Mouse (Mus musculus) liver, embryonic 12.5 days (tissue): ENCODE results near the gene Tmem144. TPM values are rescaled to one million over a fixed set of nuclear protein-coding genes. Genes with fewer than 3 reads are reported as not detected.

Experiments
- ATAC-seq: fragments of 200-750 bp; cut with Nextera tagmentation; 2 replicates; pipeline ENCODE4 v1.8.0; 2017; ENCODE audit warnings: moderate number of reproducible peaks, mild to moderate bottlenecking, moderate library complexity
- H3K27ac ChIP-seq: fragments of 300-500 bp; sonication (generic); 2 replicates; pipeline ENCODE4 v1.5.1; 2016; ENCODE audit warnings: mild to moderate bottlenecking
- H3K27me3 ChIP-seq: fragments of 300-500 bp; sonication (generic); replicated peaks from 2 replicates; pipeline ENCODE4 v1.6.1; 2016; ENCODE audit warnings: mild to moderate bottlenecking, moderate library complexity
- H3K36me3 ChIP-seq: fragments of 300-500 bp; sonication (generic); 2 replicates; pipeline ENCODE4 v1.6.1; 2016; ENCODE audit warnings: mild to moderate bottlenecking, moderate library complexity
- H3K4me1 ChIP-seq: fragments of 300-500 bp; sonication (generic); 2 replicates; pipeline ENCODE4 v1.6.1; 2016
- H3K4me2 ChIP-seq: fragments of 300-500 bp; sonication (generic); 2 replicates; pipeline ENCODE4 v1.6.1; 2016; ENCODE audit warnings: mild to moderate bottlenecking, moderate library complexity
- H3K4me3 ChIP-seq: fragments of 300-500 bp; sonication (generic); 2 replicates; pipeline ENCODE4 v1.5.1; 2016; ENCODE audit warnings: mild to moderate bottlenecking, moderate library complexity
- H3K9ac ChIP-seq: fragments of 300-500 bp; sonication (generic); 2 replicates; pipeline ENCODE4 v1.6.1; 2016; ENCODE audit warnings: mild to moderate bottlenecking, moderate library complexity
- H3K9me3 ChIP-seq: fragments of 300-500 bp; sonication (generic); replicated peaks from 2 replicates; pipeline ENCODE4 v1.6.1; 2016; ENCODE audit warnings: mild to moderate bottlenecking, moderate library complexity
- WGBS: fragments of 180-500 bp; shearing (Covaris S2); methylation state at CpG from one replicate; pipeline ENCODE4 v1.1.7; 2016; ENCODE audit not compliant: insufficient replicate concordance; 5-methylcytosine and 5-hydroxymethylcytosine counted together
- polyA plus RNA-seq: library from polyadenylated mRNA; unstranded; fragments of >200 nt; fragmentation: Nextera tagmentation; extraction: Ambion mirVana; gene quantifications from 2 replicates; pipeline ENCODE4 v1.2.1, GENCODE M21; 2016

The Tmem144 gene
- polyA plus RNA-seq, 1 experiment from 2014 or later, result 2.2 TPM

DNA sequence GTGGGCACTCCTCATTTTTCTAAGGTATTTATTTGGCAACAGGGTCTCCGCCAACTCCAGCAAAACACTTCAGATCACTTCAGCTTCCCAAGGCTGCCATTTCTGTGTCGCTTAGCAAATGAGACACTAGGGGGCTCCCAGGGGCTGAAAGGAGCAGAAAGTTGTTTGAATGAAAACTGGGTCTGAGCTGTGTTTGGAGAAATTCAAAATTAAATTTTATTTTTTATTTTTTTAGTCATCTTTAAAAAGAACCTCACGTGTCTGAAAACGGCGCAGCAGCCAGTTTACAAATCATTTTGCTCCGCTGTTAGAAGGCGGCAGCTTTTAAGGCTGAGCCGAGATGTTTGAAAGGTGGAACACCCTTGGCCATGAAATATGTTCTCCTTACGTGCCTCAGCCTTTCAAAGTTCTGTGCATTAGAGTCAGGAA, 32.2 kb upstream of the Tmem144 start:
- Histone ChIP-seq H3K9me3 (no peaks in the 10 kb centered on the region), H3K4me3 (0 out of 2 replicates have a peak overlapping the region, but pooled peaks have one; percentile 18), H3K9ac (no peak overlapping the region), H3K36me3 (no peaks in the 10 kb centered on the region), H3K4me1 (peaks cover 13% of the 10 kb centered on the region), H3K27me3 (peaks cover 11% of the 10 kb centered on the region), H3K27ac (no peak overlapping the region), H3K4me2 (peak overlapping the region; percentile 41)
- ATAC-seq, result no peak
- WGBS, result 24% methylated on average over 9 of the region's 9 CpGs

DNA sequence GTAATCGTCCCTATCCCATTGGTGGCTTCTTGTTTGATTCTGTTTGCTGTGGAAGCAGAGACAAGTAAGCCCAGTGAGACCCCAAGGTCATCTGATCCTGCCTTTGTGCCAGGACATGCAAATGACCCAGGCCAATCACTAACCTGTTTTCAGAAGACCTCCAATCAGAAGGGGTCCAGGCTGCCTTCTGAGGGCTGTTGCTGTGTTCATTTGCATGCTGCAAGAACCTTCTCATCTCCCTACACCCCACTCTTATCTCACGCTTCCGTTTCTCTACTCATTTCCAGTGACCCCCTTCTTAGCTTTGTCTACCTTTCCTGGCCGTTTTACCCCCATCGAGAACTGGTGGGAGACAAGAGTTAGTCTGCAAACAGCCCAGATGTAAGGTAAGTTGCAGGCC, 31.7 kb upstream of the Tmem144 start, which contains the start of gene Fam198b:
TSS of gene Fam198b (plus strand) at position 229 of the 400 bp plus-strand sequence.
- Histone ChIP-seq H3K27me3 (peaks cover 11% of the 10 kb centered on the region), H3K36me3 (no peaks in the 10 kb centered on the region), H3K27ac (no peak within 1 kb of the TSS), H3K4me2 (peak within 1 kb of the TSS; percentile 41), H3K4me1 (peaks cover 13% of the 10 kb centered on the region), H3K4me3 (0 out of 2 replicates have a peak within 1 kb of the TSS, but pooled peaks have one; percentile 18), H3K9me3 (no peaks in the 10 kb centered on the region), H3K9ac (no peak within 1 kb of the TSS)
- 34% methylated on average over 5 of the region's 5 CpGs for WGBS
- ATAC-seq, result no peak

DNA sequence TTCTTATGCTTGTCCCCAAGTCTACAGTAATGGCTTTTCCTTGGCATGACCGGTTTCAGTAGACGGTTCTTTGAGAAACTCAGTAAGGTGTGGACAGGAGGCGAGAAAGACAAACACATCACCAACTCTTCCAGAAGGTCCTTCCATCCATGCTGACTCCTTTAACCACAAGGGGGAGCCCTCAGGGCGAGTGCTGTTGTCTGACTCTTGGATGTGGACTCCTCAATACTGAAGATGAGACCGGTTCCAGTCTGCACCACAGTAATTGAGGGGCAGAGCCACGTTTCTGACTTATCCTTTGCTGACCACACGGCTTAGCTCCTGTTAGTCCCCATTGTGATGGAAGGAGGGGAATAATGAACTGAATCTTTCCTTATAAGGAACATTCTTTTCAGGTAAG, 30.5 kb upstream of the Tmem144 start:
- H3K4me3 ChIP-seq, result no peak overlapping the region
- no peaks in the 10 kb centered on the region for H3K36me3 ChIP-seq
- no peak overlapping the region for H3K4me2 ChIP-seq
- H3K4me1 ChIP-seq, result peaks cover 13% of the 10 kb centered on the region
- ATAC-seq, result no peak; the same call in 1 of the 2 replicates
- 18% methylated on average over 7 of the region's 7 CpGs for WGBS
- H3K27ac ChIP-seq, result no peak overlapping the region
- H3K9ac ChIP-seq, result no peak overlapping the region
- no peaks in the 10 kb centered on the region for H3K9me3 ChIP-seq
- peaks cover 11% of the 10 kb centered on the region for H3K27me3 ChIP-seq

GRCm38 (mm10) chr3:79881645-79882044, 29.1 kb upstream of the Tmem144 start:
- H3K4me3 ChIP-seq, result no peak overlapping the region
- no peak overlapping the region for H3K9ac ChIP-seq
- no peaks in the 10 kb centered on the region for H3K9me3 ChIP-seq
- peaks cover 9% of the 10 kb centered on the region for H3K27me3 ChIP-seq
- 50% methylated on average over 2 of the region's 2 CpGs for whole genome bisulfite sequencing
- H3K36me3 ChIP-seq, result no peaks in the 10 kb centered on the region
- no peak for ATAC-seq
- H3K4me1 ChIP-seq, result peaks cover 9% of the 10 kb centered on the region
- no peak overlapping the region for H3K4me2 ChIP-seq
- H3K27ac ChIP-seq, result no peak overlapping the region

DNA sequence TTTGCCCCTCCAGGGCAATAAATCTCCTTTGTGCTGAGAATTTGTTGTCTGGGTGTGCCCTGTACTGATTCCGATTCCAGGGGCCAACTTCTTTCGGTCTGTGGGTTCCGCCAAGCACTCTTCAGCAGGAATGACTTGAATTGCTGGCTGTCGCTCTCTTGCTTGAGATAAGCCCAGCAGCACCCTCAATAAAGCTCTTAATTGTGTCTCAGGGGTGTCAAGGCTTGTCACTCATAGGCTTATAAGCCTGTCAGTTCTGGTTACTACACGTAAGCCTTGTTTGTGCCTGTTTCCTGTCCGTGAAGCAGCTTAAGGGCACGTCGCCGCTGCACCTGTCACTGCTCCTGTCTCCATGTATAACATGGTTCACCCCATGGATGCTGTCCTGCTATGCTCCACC, 26.7 kb upstream of the Tmem144 start:
- H3K27ac ChIP-seq, result no peak overlapping the region
- no peaks in the 10 kb centered on the region for H3K27me3 ChIP-seq
- WGBS, result 61% methylated on average over 9 of the region's 9 CpGs
- no peaks in the 10 kb centered on the region for H3K9me3 ChIP-seq
- ATAC-seq, result 0 out of 2 replicates have a peak, but pooled peaks have one; percentile 32
- H3K4me2 ChIP-seq, result no peak overlapping the region
- H3K4me3 ChIP-seq, result no peak overlapping the region
- no peaks in the 10 kb centered on the region for H3K4me1 ChIP-seq
- H3K36me3 ChIP-seq, result no peaks in the 10 kb centered on the region
- no peak overlapping the region for H3K9ac ChIP-seq

DNA sequence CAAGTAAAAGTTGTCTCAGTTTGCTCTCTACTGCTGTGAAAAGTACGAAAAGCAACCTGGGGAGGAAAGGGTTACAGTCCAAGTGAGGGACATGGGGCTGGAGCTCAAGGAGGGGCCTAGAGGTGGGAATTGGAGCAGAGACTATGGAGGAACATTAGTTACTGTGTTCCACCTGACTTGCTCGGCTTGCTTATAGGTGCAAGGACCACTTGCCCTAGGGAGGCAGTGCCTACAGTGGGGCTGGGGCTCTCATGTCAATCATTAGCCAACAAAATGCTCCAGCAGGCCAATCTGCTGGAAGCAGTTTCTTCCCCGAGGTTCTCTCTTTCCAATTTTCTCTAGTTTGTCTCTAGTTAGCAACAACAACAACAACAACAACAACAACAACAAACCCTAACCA, 25.8 kb upstream of the Tmem144 start:
- Histone ChIP-seq H3K27ac (no peak overlapping the region), H3K36me3 (no peaks in the 10 kb centered on the region)
- peak; percentile 32; the same call in 1 of the 2 replicates for ATAC-seq

GRCm38 (mm10) chr3:79875471-79875870, 22.9 kb upstream of the Tmem144 start:
- Histone ChIP-seq H3K36me3 (no peaks in the 10 kb centered on the region), H3K27me3 (no peaks in the 10 kb centered on the region), H3K27ac (no peak overlapping the region), H3K4me3 (no peak overlapping the region), H3K9ac (no peak overlapping the region), H3K4me1 (no peaks in the 10 kb centered on the region), H3K4me2 (no peak overlapping the region), H3K9me3 (no peaks in the 10 kb centered on the region)
- WGBS, result 81% methylated on average over 5 of the region's 5 CpGs
- no peak for ATAC-seq

More for the DNA sequence above, 25.8 kb upstream of the Tmem144 start:
- Histone ChIP-seq H3K27me3 (no peaks in the 10 kb centered on the region), H3K9me3 (no peaks in the 10 kb centered on the region), H3K4me2 (no peak overlapping the region), H3K9ac (no peak overlapping the region), H3K4me1 (no peaks in the 10 kb centered on the region), H3K4me3 (no peak overlapping the region)
- WGBS, result 53% methylated on average over 3 of the region's 3 CpGs

DNA sequence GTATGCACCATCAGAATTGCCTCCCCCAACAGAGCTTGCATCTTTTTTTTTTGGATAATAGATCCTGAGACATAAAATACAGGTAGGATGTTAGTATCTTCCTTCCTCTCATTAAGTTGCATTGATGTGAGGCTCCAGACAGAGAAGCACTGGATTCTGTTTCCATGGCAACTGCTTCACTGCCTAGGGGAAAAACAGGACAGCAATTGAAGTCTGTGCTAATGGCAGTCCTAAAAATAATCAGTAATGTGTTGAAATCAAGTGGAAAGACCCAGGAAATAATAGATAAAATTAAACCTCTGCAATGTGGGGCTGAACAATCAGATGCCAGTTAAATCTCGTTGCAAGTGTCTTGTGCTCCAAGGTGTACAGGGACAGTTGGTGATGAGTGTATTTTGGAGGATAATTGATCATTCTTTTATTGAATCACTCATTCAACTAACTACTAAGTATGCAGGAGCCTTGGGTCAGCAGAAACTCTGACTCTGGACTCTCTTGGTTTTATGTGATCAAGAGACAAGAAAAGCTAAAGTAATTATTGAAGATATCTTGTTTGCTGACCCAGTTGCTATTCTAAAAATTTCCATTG, 14.6 kb upstream of the Tmem144 start:
- WGBS, result 38% methylated on average over 1 of the region's 1 CpGs
- no peaks in the 10 kb centered on the region for H3K4me1 ChIP-seq
- H3K27me3 ChIP-seq, result no peaks in the 10 kb centered on the region
- H3K4me3 ChIP-seq, result no peak overlapping the region
- no peak overlapping the region for H3K27ac ChIP-seq
- no peak for ATAC-seq
- no peaks in the 10 kb centered on the region for H3K9me3 ChIP-seq
- H3K36me3 ChIP-seq, result no peaks in the 10 kb centered on the region
- H3K9ac ChIP-seq, result no peak overlapping the region
- H3K4me2 ChIP-seq, result no peak overlapping the region

DNA sequence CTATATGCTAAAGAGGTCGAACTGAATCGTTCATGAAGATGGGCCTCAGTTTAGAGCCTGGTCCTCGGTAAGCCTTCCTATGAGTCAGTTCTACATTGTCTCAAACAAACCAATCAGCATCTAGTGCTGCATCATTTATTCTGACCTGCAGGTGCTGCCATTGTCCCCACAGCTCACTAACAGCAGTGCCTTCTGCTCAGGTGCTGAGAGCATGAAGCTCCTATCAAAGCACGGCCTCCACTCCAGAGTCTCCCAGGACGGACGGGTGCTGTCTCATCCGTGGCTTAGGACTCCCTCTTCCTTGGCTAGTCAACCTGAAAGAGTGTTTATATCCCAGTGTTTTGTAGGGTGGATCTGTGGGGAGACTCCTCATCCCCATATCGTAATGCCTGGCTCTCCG, 14.0 kb upstream of the Tmem144 start:
- Histone ChIP-seq H3K4me3 (no peak overlapping the region), H3K4me2 (no peak overlapping the region), H3K27me3 (no peaks in the 10 kb centered on the region), H3K4me1 (no peaks in the 10 kb centered on the region), H3K9me3 (no peaks in the 10 kb centered on the region), H3K9ac (no peak overlapping the region), H3K27ac (no peak overlapping the region), H3K36me3 (no peaks in the 10 kb centered on the region)
- no peak for ATAC-seq
- WGBS, result 70% methylated on average over 9 of the region's 9 CpGs

GRCm38 (mm10) chr3:79866089-79866488, 13.5 kb upstream of the Tmem144 start:
- Histone ChIP-seq H3K9me3 (no peaks in the 10 kb centered on the region), H3K4me2 (no peak overlapping the region), H3K4me1 (no peaks in the 10 kb centered on the region), H3K9ac (no peak overlapping the region), H3K36me3 (no peaks in the 10 kb centered on the region), H3K27ac (no peak overlapping the region), H3K27me3 (no peaks in the 10 kb centered on the region), H3K4me3 (no peak overlapping the region)
- no peak for ATAC-seq
- 82% methylated on average over 3 of the region's 3 CpGs for WGBS

DNA sequence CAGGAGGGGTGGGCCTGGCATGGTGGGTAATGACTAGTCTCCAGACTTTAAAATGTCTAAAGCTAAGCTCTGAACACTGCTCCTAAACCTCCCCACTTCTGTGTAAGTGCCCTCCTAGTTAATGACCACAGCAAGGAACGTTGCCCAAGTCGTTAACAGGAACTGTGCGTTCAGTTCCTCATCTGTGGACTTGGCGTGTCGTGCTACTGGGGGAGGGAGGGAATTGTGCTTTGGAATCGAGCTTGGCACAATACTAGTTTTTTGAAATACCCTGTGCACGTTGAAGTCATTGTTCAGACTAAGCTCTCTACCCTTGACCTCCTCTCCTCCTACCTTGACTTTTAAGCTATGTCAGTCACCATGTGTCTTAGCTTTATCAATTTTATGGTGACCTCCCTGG, 12.3 kb upstream of the Tmem144 start:
- Histone ChIP-seq H3K27ac (no peak overlapping the region), H3K4me2 (no peak overlapping the region), H3K27me3 (no peaks in the 10 kb centered on the region), H3K4me3 (no peak overlapping the region), H3K9me3 (no peaks in the 10 kb centered on the region), H3K9ac (no peak overlapping the region), H3K36me3 (no peaks in the 10 kb centered on the region), H3K4me1 (no peaks in the 10 kb centered on the region)
- no peak for ATAC-seq
- 37% methylated on average over 7 of the region's 7 CpGs for WGBS

DNA sequence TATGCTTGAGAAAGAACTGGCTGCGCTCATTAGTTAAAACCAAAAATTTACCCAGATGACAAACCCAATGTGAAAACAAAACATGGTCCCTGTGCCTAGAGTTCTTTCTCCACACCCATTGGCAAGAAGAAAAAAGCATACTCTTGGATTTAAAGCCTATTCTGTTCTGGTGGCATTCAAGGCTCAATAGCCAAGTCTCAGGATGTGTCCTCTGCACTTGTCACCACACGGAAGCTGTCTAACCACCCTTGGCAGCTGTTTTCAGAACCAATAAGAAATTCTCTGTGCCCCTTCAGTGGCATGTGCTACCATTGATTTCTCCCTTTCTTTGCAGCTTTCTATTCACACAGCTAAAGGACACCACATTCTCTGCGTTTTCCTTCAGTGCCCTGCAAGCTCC, 5.6 kb upstream of the Tmem144 start:
- Histone ChIP-seq H3K9ac (no peak overlapping the region), H3K9me3 (no peaks in the 10 kb centered on the region), H3K27ac (no peak overlapping the region), H3K4me2 (no peak overlapping the region), H3K27me3 (no peaks in the 10 kb centered on the region), H3K4me3 (no peak overlapping the region), H3K36me3 (no peaks in the 10 kb centered on the region), H3K4me1 (peaks cover 10% of the 10 kb centered on the region; the same call in 1 of the 2 replicates)
- 68% methylated on average over 3 of the region's 3 CpGs for WGBS
- ATAC-seq, result no peak

DNA sequence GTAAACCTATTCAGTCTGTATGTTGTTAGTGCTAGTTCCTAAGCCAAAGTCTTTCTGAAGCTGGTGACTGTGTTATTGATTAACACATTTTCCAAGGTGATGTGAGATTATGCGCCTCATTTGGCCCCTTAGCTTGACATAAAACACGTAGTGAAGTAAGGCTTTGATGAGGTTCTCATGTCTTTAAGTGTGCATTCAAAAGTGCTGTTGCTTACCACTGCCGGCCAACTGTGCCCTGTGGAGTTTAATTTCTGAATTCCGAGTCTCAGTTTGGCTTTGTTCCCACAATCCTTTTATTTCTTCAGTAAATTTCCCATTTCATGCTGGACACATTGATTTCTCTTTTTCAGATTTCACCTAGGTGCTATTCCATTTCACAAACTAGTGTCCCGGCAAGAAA, 5.2 kb upstream of the Tmem144 start:
- 71% methylated on average over 5 of the region's 5 CpGs for WGBS
- no peak for ATAC-seq

More for the DNA sequence above, 5.2 kb upstream of the Tmem144 start:
- no peaks in the 10 kb centered on the region for H3K27me3 ChIP-seq
- no peaks in the 10 kb centered on the region for H3K9me3 ChIP-seq
- H3K4me3 ChIP-seq, result no peak overlapping the region
- no peaks in the 10 kb centered on the region for H3K36me3 ChIP-seq
- H3K9ac ChIP-seq, result no peak overlapping the region
- H3K27ac ChIP-seq, result no peak overlapping the region
- H3K4me2 ChIP-seq, result no peak overlapping the region
- H3K4me1 ChIP-seq, result peaks cover 13% of the 10 kb centered on the region
